Mouse (Mus musculus) MEL (cell line): ENCODE results near the gene Pomt1.

Experiments used
- CHD2 ChIP-seq: IDR thresholded peaks from 2 replicates; pipeline ENCODE4 v1.6.1; 2011; ENCODE audit warnings: low read length, improper control_type of control experiment
- EP300 ChIP-seq, 2 experiments: IDR thresholded peaks; 2 replicates each; pipeline ENCODE4 v1.6.1; 2011; ENCODE audit warnings: improper control_type of control experiment in 2 of 2, low read length in 2 of 2, low read depth in 1 of 2, mild to moderate bottlenecking in 1 of 2
- GABPA ChIP-seq: IDR thresholded peaks from 2 replicates; pipeline ENCODE4 v1.6.1; 2012; ENCODE audit warnings: low read depth, mild to moderate bottlenecking, inconsistent platforms, low read length, improper control_type of control experiment, moderate library complexity
- MAX ChIP-seq: IDR thresholded peaks from 2 replicates; pipeline ENCODE4 v1.6.1; 2011; ENCODE audit warnings: low read length, improper control_type of control experiment
- MEF2A ChIP-seq: IDR thresholded peaks from 2 replicates; pipeline ENCODE4 v1.6.1; 2014; ENCODE audit warnings: low read depth, mild to moderate bottlenecking, inconsistent platforms, low read length, improper control_type of control experiment; ENCODE audit not compliant: poor library complexity, insufficient replicate concordance, severe bottlenecking; ENCODE audit errors: extremely low read depth
- POLR2A ChIP-seq, 2 experiments: IDR thresholded peaks; 2 replicates each; pipeline ENCODE4 v1.6.1; 2011 to 2012; ENCODE audit warnings: low read length in 2 of 2, mild to moderate bottlenecking in 2 of 2, control low read depth in 1 of 2, improper control_type of control experiment in 1 of 2, low read depth in 1 of 2, moderate library complexity in 1 of 2; ENCODE audit not compliant: control insufficient read depth in 1 of 2, insufficient read depth in 1 of 2, poor library complexity in 1 of 2
- SIN3A ChIP-seq: IDR thresholded peaks from 2 replicates; pipeline ENCODE4 v1.6.1; 2012; ENCODE audit warnings: low read length, improper control_type of control experiment, inconsistent platforms

DNA sequence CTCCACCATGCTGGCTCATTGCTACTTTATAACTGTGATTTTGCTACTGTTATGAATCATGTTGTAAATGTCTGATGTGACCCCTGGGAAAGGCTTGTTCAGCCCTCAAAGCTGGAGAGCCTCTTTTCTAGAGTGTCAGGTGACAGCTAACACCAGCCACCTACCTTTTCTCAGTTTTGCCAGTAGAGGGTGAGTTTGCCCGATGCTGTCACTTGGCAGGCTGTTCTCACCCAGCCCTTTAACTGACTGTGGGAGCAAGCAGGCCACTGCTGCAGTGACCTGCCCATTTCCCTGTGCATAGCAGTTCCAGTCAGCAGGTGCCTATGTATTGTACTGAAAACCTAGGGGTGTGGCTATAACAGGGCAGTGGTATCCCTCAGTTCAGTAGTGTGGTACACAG, 45.8 kb upstream of the Pomt1 start:
- no peak for TF ChIP-seq POLR2A (IDR thresholded peaks at IDR 0.05; ENCODE audit: control insufficient read depth in 1 of 2, insufficient read depth in 1 of 2, low read depth in 1 of 2, low read length in 2 of 2, poor library complexity in 1 of 2)
- no peak for TF ChIP-seq MAX
- no peak for TF ChIP-seq MEF2A
- no peak for TF ChIP-seq GABPA
- TF ChIP-seq CHD2, result no peak
- TF ChIP-seq SIN3A, result no peak
- TF ChIP-seq EP300 (IDR thresholded peaks at IDR 0.05; ENCODE audit: low read depth in 1 of 2, low read length in 2 of 2), result no peak
